Mouse (Mus musculus): ENCODE results near the gene Sec61g.
"Not testable (repeated sequence)": the region's sequence is repeated elsewhere in the genome, so short reads cannot be mapped to it uniquely, and the experiment has no call there.

Gene Sec61g

DNA sequence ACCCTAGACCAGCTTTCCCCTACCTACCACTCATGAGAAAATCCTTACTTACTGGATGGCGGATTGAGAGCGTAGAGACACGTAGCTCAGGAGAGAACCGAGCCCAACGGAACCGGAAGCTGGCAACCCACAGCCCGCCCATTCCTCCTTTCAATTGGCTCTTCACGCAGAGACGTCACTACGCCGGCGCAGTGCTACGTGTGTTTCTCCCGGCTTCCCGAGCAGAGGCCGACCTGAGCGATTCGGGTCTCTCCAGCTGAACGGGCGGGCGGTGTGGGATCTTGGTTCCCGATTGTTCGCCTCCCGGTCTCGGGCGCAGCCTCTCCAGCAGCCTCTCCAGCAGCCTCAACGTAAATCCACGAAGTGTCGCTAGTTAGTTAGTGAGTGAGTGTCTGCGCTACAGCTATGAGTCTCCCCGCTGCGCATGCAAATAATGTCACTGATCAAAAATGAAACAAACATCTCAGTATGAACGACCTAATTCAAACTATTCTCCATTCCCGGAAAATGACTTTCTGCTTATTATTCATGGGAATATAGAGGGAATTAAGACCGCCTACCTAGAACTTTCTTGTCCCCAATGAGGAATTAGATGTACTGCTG lies at the start of gene Sec61g:
Gene Sec61g (minus strand): TSS at position 433 of the 603 bp plus-strand sequence.
- DNase-seq: peak; percentile 93 to 95

DNA sequence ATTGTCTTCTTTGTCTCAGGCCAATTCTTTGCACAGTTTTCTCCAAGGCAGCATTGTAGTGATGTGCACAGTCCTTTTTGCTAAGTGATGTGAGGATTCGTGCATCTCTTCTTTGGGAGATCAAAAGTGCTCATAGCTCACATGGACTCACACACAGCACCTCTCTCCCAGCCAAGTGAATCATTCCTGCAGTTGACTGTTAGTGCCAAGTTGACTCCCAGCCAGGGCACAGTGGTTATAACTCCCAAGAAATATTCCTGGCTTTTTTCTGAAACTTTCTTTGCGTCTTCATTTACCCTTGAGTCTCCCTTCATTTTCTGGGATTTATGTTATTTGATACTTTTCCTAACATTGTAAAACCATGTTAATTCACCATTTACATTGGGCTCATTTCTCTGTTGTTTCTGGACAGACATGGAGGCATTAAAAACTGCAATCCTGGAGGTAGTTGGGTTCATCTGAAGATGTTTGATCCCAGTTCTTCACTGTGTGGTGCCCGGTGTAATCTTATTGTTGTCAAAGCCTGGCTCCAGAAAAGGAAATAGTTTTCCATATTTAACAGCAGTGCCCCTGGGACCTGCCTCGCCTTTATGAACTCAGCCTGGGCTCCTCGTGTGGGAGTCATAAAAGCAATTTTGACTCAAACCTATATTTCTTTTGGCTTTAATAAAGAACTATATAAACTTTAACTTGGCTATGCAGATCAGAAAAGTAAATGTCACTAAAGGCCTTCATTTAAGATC lies 38.3 kb upstream of the Sec61g start:
- no peak for DNase-seq

DNA sequence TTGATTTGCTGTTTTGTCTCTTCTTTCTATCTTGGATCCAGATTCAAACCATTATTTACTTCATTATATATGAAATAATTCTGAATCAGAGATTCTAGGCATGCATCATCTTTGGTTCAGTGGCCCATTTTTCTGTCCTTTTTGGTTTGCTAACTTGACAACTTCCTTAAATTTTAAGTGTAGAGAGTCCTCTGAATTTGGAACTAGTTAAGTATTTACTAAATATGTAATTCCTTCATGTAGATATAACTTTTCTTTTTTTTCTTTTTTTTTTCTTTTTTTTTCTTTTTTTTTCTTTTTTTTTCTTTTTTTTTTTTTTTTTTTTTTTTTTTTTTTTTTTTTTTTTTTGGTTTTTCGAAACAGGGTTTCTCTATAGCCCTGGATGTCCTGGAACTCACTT lies 29.1 kb upstream of the Sec61g start:
- no peak for DNase-seq

DNA sequence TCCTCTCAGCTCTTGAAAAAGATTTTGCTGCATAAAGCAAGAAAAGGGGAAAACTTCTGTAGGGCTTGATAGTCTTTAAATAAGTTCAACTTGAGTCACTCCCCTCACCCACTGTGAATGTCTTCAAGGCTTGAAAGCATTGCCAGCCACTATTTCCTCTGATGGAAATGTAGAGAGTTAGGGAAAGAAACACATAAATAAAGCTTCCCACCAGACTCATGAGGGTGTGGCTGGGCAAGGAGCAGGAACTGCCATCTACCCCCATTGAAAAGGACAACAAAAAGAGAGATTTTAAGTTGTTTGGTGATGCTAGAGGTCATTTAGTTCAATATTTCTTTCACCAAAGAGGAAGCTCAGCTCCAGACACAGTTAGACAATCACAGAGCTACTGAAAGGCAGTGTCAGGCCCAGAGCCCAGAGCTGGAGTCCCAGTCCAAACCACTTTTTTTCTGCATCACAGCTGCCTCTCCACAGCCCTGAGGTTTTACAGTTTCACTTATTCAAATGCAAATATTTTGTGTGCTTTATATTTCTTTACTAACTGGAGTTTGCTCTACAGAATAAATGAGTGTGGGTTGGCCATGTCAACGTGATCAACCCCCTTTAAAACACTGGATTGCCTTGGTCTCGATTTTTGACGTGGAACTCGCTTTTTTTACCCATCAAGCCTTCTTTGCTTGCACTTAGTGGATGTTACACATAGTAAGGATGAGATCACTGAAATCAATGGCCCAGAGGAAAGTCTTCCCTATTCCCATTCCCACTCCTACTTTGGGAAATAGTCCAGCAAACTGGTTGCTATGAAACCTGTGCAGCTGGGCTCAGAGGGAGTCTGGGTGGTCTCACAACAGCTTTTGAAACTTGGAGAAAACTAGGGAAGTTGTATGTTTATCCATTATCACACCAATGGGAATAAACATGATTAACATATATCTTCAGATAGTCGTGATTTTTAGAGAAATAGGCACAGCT lies 26.6 kb upstream of the Sec61g start:
- DNase-seq: no peak

DNA sequence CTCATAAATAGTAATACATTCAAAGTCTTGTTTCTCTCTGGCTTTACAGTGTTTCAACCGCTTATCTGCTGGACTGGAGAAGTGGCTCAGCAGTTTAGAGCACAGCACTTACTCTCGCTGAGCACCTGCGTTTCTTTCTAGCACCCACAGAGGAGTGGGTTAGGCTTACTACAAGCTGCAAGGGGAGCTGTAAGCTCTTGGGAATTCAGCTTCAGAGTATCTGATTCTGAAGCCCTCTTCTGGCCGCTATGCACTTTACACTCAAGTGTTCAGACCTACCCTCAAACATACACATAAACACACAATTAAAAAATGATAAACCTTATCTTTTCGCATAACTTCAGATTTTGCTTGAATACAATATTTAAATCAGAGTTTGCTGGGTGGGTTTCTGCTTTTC lies 24.6 kb upstream of the Sec61g start:
- DNase-seq: no peak

DNA sequence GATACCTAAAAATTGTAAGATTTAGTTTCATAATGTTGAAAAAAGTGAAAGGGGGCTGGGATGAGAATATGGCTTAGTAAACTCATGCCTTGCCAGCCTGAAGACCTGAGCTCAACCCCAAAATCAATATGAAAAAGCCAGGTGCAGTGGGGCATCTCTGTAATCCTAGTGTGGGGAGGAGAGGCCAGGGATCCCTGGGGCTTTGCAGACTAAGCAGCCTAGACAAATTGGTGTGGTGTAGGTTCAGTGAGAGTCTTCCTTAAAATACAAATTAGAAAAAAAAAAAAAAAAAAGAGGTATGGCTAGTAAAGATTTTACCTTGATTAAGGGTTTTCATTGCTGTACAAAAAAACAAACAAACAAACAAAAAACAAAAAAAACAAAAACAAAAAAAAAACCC lies 20.6 kb upstream of the Sec61g start:
- DNase-seq: no peak

DNA sequence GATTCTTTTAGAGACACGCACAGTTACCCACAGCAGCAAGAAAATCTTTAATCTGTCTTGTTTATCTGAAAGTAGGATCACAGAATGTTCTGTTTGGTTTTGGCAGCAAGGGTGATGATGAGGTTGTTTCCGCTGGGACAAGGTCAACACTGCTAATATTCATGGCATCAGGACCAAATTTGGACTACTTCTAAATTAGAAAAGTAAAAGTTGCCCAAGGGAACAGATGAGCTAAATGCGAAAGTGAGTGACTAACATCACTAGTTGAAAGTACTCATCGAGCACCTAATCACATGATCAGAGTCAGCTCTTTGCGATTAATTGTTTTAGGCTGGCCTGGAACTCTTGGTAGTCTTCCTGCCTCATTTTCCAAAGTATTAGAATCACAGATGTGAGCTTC lies 20.1 kb upstream of the Sec61g start:
- DNase-seq: no peak

DNA sequence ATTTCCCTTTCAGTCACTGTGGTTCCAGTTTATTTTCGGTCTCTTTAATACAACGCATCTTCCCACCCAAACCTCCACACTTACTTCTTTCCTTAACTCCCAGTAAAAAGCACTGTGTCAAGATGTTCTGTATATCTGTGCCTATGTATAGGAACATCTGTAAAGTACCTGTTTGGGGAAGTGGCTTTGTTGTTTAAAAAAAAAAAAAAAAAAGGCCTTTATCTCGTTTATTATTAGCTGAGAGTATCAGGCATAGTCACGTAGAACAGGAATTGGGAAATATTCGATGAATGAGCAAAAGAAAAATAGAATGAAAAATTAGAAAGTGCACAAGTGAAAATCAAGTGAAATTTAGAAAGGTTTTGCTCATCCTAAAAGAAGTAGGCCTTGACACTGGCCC lies 19.5 kb upstream of the Sec61g start:
- DNase-seq: no peak

DNA sequence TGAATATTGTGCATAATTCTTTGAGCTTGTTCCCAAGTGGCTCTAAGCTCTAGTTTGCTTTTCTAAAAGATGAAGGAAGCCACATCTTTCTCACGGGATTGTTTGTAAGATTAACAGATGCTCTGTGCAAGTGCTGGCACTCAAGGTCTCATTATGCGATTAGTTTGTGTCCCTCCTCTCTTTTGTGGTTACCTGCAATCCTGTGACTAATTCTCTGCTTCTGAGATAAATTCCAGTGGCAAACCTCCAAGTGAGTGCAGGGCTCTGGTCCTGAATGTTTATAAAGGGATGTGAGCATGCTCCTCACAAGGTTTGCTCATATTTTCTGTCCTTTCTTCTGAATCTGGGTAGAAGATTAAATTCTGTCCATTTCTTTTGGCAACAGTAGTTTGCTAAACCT lies 18.2 kb upstream of the Sec61g start:
- no peak for DNase-seq

DNA sequence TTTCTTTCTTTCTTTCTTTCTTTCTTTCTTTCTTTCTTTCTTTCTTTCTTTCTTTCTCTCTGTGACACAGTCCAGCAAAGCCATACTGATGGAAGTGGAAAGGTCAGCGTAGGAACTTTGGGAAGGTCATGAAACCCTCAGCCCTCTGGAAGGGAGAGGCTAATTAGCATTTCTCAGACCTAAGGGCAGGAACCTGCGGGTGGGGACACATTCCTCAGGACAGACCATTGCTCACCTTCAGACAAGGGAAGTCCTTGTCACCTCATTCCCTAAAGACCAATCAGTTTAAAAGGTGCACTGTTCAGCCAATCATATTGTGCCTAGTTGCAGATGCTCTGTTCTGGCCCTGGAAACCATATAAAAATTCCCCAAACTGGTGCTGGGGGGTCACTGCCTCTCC lies 17.4 kb upstream of the Sec61g start:
- DNase-seq: no peak

DNA sequence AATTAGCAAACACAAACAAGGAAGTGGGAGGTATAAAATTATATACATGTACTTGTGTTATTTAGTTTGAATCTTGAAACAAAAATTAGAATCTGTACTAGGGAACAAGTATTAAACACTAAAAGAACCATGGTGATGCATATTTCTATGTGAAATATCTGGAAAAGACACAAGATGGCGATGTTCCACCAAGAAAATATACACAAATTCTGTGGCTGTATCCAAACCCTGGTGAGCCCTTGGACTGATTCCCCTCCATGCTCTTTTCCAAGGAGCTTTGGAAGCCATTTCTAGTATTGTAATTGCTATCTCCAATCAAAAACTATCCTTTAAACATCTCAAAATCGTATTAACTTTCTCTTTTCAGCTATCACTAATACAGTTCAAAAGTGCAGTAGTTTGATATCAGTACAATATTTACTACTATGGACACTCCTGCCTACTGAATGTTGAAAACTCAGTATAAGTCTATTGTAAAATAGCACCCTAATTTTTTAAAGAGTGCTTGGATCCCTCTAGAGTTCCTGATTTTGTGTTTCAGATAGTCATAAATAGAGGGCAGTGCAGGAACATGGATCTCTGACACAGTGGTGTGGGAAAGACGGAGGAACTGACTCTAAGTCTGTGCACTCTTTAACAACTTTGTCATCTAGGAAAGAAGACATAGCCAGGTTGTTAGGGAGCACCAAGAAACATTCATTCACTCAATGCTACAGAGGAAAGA lies 16.8 kb upstream of the Sec61g start:
- peak; percentile 72 to 76 for DNase-seq

DNA sequence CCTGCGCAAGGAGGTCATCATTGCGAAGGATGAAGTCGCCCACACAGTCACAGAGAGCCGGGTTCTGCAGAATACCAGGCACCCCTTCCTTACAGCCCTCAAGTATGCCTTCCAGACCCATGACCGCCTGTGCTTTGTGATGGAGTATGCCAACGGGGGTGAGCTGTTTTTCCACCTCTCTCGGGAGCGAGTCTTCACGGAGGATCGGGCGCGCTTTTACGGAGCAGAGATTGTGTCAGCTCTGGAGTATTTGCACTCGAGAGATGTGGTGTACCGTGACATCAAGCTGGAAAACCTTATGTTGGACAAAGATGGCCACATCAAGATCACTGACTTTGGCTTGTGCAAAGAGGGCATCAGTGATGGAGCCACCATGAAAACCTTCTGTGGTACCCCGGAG lies 6.8 kb upstream of the Sec61g start:
- DNase-seq: not testable (repeated sequence)

DNA sequence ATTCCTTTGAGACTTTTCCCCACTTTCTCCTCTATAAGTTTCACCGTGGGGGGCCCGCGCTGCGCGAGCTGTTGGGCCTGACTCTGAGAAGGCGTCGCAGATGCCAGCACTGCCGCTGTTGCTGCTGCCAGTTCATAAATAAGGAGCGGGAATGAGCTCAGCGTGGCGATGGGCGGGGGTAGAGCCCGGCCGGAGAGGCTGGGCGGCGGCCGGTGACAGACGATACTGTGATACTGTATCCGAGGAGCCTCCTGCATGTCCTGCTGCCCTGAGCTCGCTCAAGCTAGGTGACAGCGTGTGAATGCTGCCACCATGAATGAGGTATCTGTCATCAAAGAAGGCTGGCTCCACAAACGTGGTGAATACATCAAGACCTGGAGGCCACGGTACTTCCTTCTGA lies 5.9 kb upstream of the Sec61g start:
- not testable (repeated sequence) for DNase-seq

DNA sequence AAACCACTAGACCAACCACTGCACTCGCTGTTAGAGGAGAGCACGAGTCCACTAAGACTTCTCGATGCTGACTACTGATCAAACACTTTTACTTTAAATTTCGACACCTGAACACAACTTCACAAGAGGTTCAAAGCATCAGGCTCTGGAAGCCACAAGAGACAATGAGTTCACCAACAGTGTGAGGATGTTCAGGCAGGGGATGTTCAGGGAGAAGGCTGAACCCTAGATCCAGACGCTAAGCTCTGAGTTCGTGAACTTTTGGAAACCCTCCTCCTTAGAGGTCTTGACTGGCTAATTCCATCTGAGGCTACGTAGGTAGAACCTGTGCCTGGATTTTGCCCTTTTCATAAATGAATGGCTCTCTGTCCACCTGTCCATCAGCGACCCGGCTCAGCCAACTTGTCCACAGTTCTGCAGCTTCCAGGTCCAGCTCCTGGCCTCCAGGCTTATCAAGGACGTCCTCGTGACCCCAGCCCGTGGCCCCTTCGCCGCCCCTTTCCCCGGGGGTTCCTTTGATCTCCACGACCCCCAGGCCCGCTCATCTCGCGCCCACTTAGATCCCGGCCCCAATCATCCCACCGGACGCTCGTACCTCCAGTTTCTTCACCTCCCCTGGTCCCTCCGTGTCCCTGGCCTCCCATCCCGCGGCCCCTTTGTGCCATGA lies 766 bp downstream of the Sec61g start:
- DNase-seq: no peak

DNA sequence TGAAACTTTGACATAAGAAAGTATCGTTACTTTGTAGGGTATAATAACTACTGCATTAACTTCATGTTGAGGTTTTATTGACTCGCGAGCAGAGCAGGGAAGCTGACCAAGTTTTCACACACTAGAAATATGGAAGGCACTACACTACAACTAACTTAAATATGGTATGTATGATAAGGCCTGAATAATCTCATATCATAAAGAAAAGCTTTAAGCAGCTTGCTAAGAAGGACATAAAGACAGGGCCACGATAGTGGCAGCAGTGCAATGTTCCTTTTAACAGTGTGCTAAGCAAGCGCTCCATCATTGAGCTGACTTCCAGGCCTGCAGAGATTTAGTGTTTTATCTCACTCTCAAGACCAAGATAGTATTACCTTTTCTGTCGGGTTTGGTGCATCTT lies 2.3 kb downstream of the Sec61g start:
- no peak for DNase-seq

DNA sequence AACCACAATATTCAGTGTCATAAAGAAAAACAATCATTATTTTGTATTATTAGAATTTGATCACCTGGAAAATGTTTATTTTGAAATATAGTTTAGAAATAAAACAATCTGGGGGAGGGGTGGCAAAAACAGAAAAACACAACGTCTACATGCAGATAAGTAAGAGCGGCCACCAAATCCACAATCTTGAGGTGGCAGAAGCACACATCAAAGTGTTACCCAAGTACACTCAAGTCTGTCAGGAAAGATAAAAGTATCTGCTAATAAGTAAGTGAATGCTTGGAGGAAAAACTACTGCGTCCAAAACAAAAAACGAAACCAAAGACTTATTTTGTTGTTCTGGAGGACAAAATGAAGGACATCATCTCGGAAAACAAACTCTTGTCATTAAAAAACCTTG lies 5.1 kb downstream of the Sec61g start:
- no peak for DNase-seq

DNA sequence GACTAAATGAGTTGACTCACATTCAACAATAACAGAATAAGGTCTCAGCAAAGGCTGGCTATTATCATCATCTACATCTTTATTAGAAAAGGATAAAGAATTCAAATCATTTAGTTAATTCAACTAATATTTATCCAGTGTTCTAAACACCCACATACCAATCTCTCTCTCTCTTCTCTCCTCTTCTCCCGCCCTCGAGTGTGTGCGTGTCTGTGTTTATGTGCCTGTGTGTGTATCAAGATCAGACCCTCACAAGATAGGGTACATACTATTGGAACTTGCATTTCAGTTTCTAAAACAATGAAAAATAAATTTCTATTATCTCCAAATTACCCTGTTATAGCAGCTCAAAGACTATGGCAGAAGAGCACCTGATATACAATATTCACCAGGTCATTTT lies 5.5 kb downstream of the Sec61g start:
- no peak for DNase-seq

DNA sequence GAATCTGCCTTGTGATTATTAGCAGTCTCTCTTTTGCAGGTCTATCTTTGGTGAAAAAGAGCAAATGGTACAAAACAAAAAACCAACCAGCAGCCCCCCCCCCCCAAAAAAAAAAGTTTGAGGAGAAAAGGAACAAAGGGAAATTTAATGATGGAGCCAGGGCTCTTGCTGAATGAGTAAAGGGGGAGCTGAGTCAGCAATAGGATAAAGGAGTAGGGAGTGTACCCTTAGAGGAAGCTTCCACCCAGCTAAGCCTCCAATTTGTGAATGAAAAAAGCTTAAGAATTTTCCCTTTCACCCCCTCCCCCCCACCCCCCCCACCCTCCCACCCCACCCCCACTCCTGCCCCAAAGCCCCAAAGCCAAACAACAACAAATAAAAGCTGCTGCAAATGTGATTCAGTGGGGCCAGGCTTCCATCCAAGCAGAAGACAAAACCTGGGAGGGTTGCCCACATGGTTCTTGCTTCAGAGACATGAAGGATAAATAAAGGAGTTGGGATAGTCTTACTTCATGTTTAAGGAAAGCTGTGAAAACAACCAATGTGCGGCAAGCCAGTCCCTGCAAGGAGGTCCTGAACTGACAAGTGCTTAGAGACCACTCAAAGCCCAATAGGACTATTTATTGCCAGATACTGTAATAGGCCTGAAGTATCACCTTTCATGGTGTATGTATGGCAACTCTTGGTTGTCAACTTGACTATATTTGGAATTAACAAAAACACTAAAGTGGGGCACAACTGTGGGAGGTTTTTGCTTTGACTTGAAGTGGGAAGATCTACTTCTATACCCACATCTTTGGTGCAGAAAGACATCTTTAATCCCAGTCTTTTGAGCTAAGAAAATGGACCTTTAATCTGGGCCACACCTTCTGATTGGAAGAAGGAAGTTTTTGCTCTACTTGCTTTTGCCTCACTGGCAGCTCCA lies 9.3 kb downstream of the Sec61g start:
- DNase-seq: no peak

Measured in cerebellum, postnatal 14 days (tissue).